Mouse (Mus musculus): ENCODE data around the gene Lclat1. TPM values are rescaled to one million over a fixed set of nuclear protein-coding genes. Genes with fewer than 3 reads are reported as not detected.

Gene Lclat1
- total and polyA plus RNA-seq, 3 experiments = 6.3 to 9.6 (median 7.0) TPM

DNA sequence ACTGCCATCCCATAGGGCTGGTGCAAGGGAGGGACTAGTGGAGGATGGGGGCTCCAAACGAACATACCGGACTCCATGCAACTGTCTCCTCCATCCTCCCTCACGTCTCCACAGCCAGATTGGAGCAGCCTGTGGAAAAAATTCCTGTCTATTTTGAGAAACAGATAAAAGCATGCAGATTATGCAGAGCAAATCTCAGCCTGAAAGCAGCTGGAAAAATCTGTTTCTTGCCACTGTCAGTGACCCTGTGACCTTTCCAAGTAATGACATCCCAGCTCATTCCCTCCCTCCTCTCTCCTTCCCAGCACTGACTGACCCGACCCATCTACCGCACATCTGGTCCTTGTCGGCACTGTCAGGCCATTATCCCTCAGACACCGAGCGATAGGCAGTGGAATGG is 35.5 kb upstream of the Lclat1 start:
- Histone ChIP-seq H3K27me3 (replicated peaks) (no peaks in the 10 kb centered on the region), H3K4me2 (ENCODE audit: insufficient read depth, low read depth, poor library complexity, severe bottlenecking) (no peak overlapping the region), H3K4me3 (replicated peaks in 1 of 3; ENCODE audit: low read depth in 2 of 3, low read length in 2 of 3, poor library complexity in 1 of 3) (no peak overlapping the region), H3K79me2 (replicated peaks; ENCODE audit: control insufficient read depth, extremely low read depth, insufficient read depth, poor library complexity, severe bottlenecking) (no peaks in the 10 kb centered on the region), H3K9ac (ENCODE audit: insufficient read depth, low read depth) (no peak overlapping the region), H3K27ac (ENCODE audit: insufficient read depth, low read depth) (no peak overlapping the region), H3K4me1 (ENCODE audit: control insufficient read depth in 1 of 2, insufficient read depth in 2 of 2) (0 out of 4 replicates have a peak, but pooled peaks cover 3% of the 10 kb centered on the region in 2 experiments), H3K9me3 (replicated peaks; ENCODE audit: low read length) (no peaks in the 10 kb centered on the region), H3K36me3 (replicated peaks in 1 of 2; ENCODE audit: control insufficient read depth in 1 of 2, insufficient read depth in 1 of 2, low read length in 1 of 2) (no peaks in the 10 kb centered on the region)
- in situ Hi-C loops (cut with MboI; ENCODE audit: low pct_ligation_motif_present, low pct_unique_long_range_greater_than_20kb, low sequenced_read_pairs) = no loop called here
- DNase-seq (ENCODE audit: extremely low read depth) = no peak
- no peak for TF ChIP-seq RAD21 (IDR thresholded peaks at IDR 0.05; ENCODE audit: low read depth, low read length)
- TF ChIP-seq HCFC1 (IDR thresholded peaks at IDR 0.05; ENCODE audit: low read depth, low read length) = no peak
- TF ChIP-seq MAX (IDR thresholded peaks at IDR 0.05; ENCODE audit: low read length) = no peak
- no peak for TF ChIP-seq CTCF (conservative IDR thresholded peaks at IDR 0.05 in 1 of 2, IDR thresholded peaks at IDR 0.05 in 1 of 2; ENCODE audit: low read depth in 2 of 2, low read length in 2 of 2)
- dilution Hi-C loops (cut with MboI; ENCODE audit: extremely low pct_ligation_motif_present, extremely low pct_unique_long_range_greater_than_20kb, low sequenced_read_pairs) = no loop called here

DNA sequence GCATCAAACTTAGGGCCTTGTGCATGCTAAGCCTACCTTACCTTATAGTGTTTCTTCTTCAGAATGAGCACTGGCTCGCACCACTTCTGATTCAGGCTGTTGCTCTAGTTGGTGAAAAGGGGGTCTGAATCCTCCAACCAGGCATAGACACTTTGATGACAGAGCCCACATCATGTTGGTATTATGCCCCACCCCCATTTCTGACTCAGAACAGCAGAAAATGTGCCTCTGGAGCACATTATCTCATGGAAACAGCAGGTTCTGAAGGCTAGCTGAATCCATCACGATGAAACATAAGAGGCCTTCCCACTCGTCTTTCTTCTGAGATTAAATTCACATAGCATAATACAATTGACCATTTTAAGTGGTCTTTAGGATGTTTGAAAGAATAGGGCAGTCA is 33.2 kb upstream of the Lclat1 start:
- Histone ChIP-seq H3K27ac (ENCODE audit: insufficient read depth, low read depth) (no peak overlapping the region), H3K27me3 (replicated peaks) (no peaks in the 10 kb centered on the region), H3K79me2 (replicated peaks; ENCODE audit: control insufficient read depth, extremely low read depth, insufficient read depth, poor library complexity, severe bottlenecking) (no peaks in the 10 kb centered on the region), H3K36me3 (replicated peaks in 1 of 2; ENCODE audit: control insufficient read depth in 1 of 2, insufficient read depth in 1 of 2, low read length in 1 of 2) (no peaks in the 10 kb centered on the region), H3K4me1 (ENCODE audit: control insufficient read depth in 1 of 2, insufficient read depth in 2 of 2) (peaks cover 3 to 7% of the 10 kb centered on the region in 2 experiments; a peak in 1 of 4 replicates), H3K9ac (ENCODE audit: insufficient read depth, low read depth) (no peak overlapping the region), H3K9me3 (replicated peaks; ENCODE audit: low read length) (no peaks in the 10 kb centered on the region), H3K4me2 (ENCODE audit: insufficient read depth, low read depth, poor library complexity, severe bottlenecking) (no peak overlapping the region), H3K4me3 (replicated peaks in 1 of 3; ENCODE audit: low read depth in 2 of 3, low read length in 2 of 3, poor library complexity in 1 of 3) (no peak overlapping the region)
- dilution Hi-C loops (cut with MboI; ENCODE audit: extremely low pct_ligation_motif_present, extremely low pct_unique_long_range_greater_than_20kb, low sequenced_read_pairs) = no loop called here
- in situ Hi-C loops (cut with MboI; ENCODE audit: low pct_ligation_motif_present, low pct_unique_long_range_greater_than_20kb, low sequenced_read_pairs) = no loop called here
- DNase-seq (ENCODE audit: extremely low read depth) = no peak
- TF ChIP-seq USF2 (conservative IDR thresholded peaks at IDR 0.05; ENCODE audit: low read depth, low read length) (no peak), TCF12 (IDR thresholded peaks at IDR 0.05; ENCODE audit: low read depth, low read length) (no peak), MAX (IDR thresholded peaks at IDR 0.05; ENCODE audit: low read length) (no peak), POLR2AphosphoS2 (IDR thresholded peaks at IDR 0.05; ENCODE audit: low read depth, low read length) (no peak), JUN (IDR thresholded peaks at IDR 0.05; ENCODE audit: insufficient read depth, low read depth, low read length) (no peak), ZMIZ1 (IDR thresholded peaks at IDR 0.05; ENCODE audit: low read depth, low read length) (no peak), MXI1 (IDR thresholded peaks at IDR 0.05; ENCODE audit: low read depth, low read length) (no peak), CHD1 (IDR thresholded peaks at IDR 0.05; ENCODE audit: low read depth, low read length) (no peak)

DNA sequence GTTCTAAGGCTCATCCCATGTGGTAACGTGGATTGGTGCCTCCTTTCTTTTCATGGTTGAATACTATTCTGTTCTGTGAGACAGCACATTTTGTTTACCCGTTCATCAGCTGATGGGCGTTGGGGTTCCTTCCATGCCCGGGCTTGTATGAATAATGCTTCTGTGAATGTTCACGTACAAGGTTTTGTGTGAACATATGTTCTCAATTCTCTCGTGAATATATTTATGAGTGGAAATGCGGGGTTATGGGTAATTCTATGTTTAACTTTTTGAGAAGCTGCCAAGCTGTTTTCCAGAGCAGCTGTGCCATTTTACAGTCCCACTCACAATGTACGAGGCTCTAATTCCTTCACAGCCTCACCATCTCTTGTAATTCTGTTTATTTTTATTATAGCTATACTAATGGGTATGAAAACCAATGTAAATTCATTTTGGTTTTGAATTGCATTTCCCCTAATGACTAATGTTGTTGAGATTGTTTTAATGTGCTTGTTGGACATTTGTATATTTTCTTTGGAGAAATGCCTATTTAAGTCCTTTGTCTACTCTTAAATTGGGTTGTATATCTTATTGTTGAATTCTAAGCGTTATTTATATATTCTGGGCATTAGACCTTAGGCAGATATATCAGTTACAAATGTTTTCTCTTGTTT is 32.4 kb upstream of the Lclat1 start:
- Histone ChIP-seq H3K4me2 (ENCODE audit: insufficient read depth, low read depth, poor library complexity, severe bottlenecking) (no peak overlapping the region), H3K4me1 (ENCODE audit: control insufficient read depth in 1 of 2, insufficient read depth in 2 of 2) (peaks cover 3 to 7% of the 10 kb centered on the region in 2 experiments; a peak in 1 of 4 replicates), H3K4me3 (replicated peaks in 1 of 3; ENCODE audit: low read depth in 2 of 3, low read length in 2 of 3, poor library complexity in 1 of 3) (no peak overlapping the region), H3K36me3 (replicated peaks in 1 of 2; ENCODE audit: control insufficient read depth in 1 of 2, insufficient read depth in 1 of 2, low read length in 1 of 2) (no peaks in the 10 kb centered on the region), H3K27ac (ENCODE audit: insufficient read depth, low read depth) (no peak overlapping the region), H3K27me3 (replicated peaks) (no peaks in the 10 kb centered on the region), H3K9ac (ENCODE audit: insufficient read depth, low read depth) (no peak overlapping the region), H3K9me3 (replicated peaks; ENCODE audit: low read length) (no peaks in the 10 kb centered on the region), H3K79me2 (replicated peaks; ENCODE audit: control insufficient read depth, extremely low read depth, insufficient read depth, poor library complexity, severe bottlenecking) (no peaks in the 10 kb centered on the region)
- dilution Hi-C loops (cut with MboI; ENCODE audit: extremely low pct_ligation_motif_present, extremely low pct_unique_long_range_greater_than_20kb, low sequenced_read_pairs) (no loop called here), in situ Hi-C loops (cut with MboI; ENCODE audit: low pct_ligation_motif_present, low pct_unique_long_range_greater_than_20kb, low sequenced_read_pairs) (no loop called here)
- TF ChIP-seq ZMIZ1 (IDR thresholded peaks at IDR 0.05; ENCODE audit: low read depth, low read length) (no peak), MYC (IDR thresholded peaks at IDR 0.05; ENCODE audit: low read depth, low read length) (no peak), PAX5 (IDR thresholded peaks at IDR 0.05; ENCODE audit: low read length) (no peak), NRF1 (IDR thresholded peaks at IDR 0.05; ENCODE audit: low read depth, low read length) (no peak), JUND (conservative IDR thresholded peaks at IDR 0.05; ENCODE audit: low read depth, low read length) (no peak)
- no peak for DNase-seq (ENCODE audit: extremely low read depth)

Measured in CH12.LX (cell line).